Mouse (Mus musculus) limb, embryonic 11.5 days (tissue): ENCODE results near the gene Epb41l1. TPM values are rescaled to one million over a fixed set of nuclear protein-coding genes. Genes with fewer than 3 reads are reported as not detected.
"Not testable (repeated sequence)": the region's sequence is repeated elsewhere in the genome, so short reads cannot be mapped to it uniquely, and the experiment has no call there.

Experiments used
- ATAC-seq: fragments of 200-750 bp; cut with Nextera tagmentation; 2 replicates; pipeline ENCODE4 v1.8.0; 2017; ENCODE audit warnings: low read depth; ENCODE audit not compliant: insufficient number of reproducible peaks, low FRiP score, low TSS enrichment
- DNase-seq: peaks from one replicate; pipeline ENCODE4 v3.0.0-alpha.2; 2015; ENCODE audit warnings: low spot score
- H3K27ac ChIP-seq: fragments of 300-500 bp; sonication (generic); replicated peaks from 2 replicates; pipeline ENCODE4 v1.5.1; 2014; ENCODE audit warnings: low read depth, mild to moderate bottlenecking, low read length
- H3K27me3 ChIP-seq: fragments of 300-500 bp; sonication (generic); 2 replicates; pipeline ENCODE4 v1.6.1; 2014; ENCODE audit warnings: mild to moderate bottlenecking, low read length, mixed read lengths; ENCODE audit not compliant: control insufficient read depth, insufficient read depth
- H3K36me3 ChIP-seq: fragments of 300-500 bp; sonication (generic); 2 replicates; pipeline ENCODE4 v1.6.1; 2014; ENCODE audit warnings: mild to moderate bottlenecking, low read length, moderate library complexity, mixed read lengths; ENCODE audit not compliant: control insufficient read depth, insufficient read depth
- H3K4me1 ChIP-seq: fragments of 300-500 bp; sonication (generic); 2 replicates; pipeline ENCODE4 v1.6.1; 2014; ENCODE audit warnings: low read length, mixed read lengths; ENCODE audit not compliant: control insufficient read depth, insufficient read depth
- H3K4me2 ChIP-seq: fragments of 300-500 bp; sonication (generic); 2 replicates; pipeline ENCODE4 v1.6.1; 2014; ENCODE audit warnings: low read depth, mild to moderate bottlenecking, moderate library complexity; ENCODE audit not compliant: severe bottlenecking
- H3K4me3 ChIP-seq: fragments of 300-500 bp; sonication (generic); 2 replicates; pipeline ENCODE4 v1.5.1; 2014; ENCODE audit warnings: low read depth, low read length
- H3K9ac ChIP-seq: fragments of 300-500 bp; sonication (generic); 2 replicates; pipeline ENCODE4 v1.6.1; 2014; ENCODE audit warnings: mild to moderate bottlenecking, low read length
- H3K9me3 ChIP-seq: fragments of 300-500 bp; sonication (generic); 2 replicates; pipeline ENCODE4 v1.6.1; 2016; ENCODE audit warnings: low read length; ENCODE audit not compliant: control insufficient read depth
- WGBS: fragments of 180-500 bp; shearing (Covaris S2); extraction: QIAGEN DNeasy Blood & Tissue Kit; methylation state at CpG from one replicate; pipeline ENCODE4 v1.1.7; 2014; 5-methylcytosine and 5-hydroxymethylcytosine counted together
- polyA plus RNA-seq: library from polyadenylated mRNA; unstranded; fragments of >200 nt; fragmentation: Nextera tagmentation; extraction: Ambion mirVana; gene quantifications from 2 replicates; pipeline ENCODE4 v1.2.1, GENCODE M21; 2014

The Epb41l1 gene
- polyA plus RNA-seq, 1 experiment from 2014 or later, result 2.1 TPM

GRCm38 (mm10) chr2:156397988-156398387, 22.7 kb upstream of the Epb41l1 start:
- Histone ChIP-seq H3K36me3 (no peaks in the 10 kb centered on the region), H3K4me2 (no peak overlapping the region), H3K27me3 (no peaks in the 10 kb centered on the region), H3K4me1 (peaks cover 4% of the 10 kb centered on the region; the same call in 1 of the 2 replicates), H3K9me3 (no peaks in the 10 kb centered on the region), H3K27ac (no peak overlapping the region), H3K4me3 (no peak overlapping the region), H3K9ac (no peak overlapping the region)
- no peak for ATAC-seq
- no peak for DNase-seq
- WGBS, result 93% methylated on average over 7 of the region's 7 CpGs

GRCm38 (mm10) chr2:156399485-156399884, 21.2 kb upstream of the Epb41l1 start:
- H3K4me2 ChIP-seq, result no peak overlapping the region
- H3K4me1 ChIP-seq, result peaks cover 4% of the 10 kb centered on the region; the same call in 1 of the 2 replicates
- no peak overlapping the region for H3K9ac ChIP-seq
- no peak overlapping the region for H3K4me3 ChIP-seq
- no peaks in the 10 kb centered on the region for H3K36me3 ChIP-seq
- ATAC-seq, result no peak
- H3K27ac ChIP-seq, result no peak overlapping the region
- no peak for DNase-seq
- no peaks in the 10 kb centered on the region for H3K9me3 ChIP-seq
- H3K27me3 ChIP-seq, result no peaks in the 10 kb centered on the region
- 84% methylated on average over 1 of the region's 1 CpGs for WGBS

- ATAC-seq (peak; percentile 79; the same call in 1 of the 2 replicates), DNase-seq (peak; percentile 77)
- Histone ChIP-seq H3K9me3 (no peaks in the 10 kb centered on the region), H3K27me3 (no peaks in the 10 kb centered on the region), H3K27ac (no peak overlapping the region), H3K36me3 (no peaks in the 10 kb centered on the region), H3K4me1 (peaks cover 4% of the 10 kb centered on the region; the same call in 1 of the 2 replicates), H3K4me3 (peak overlapping the region; percentile 8; the same call in 1 of the 2 replicates), H3K9ac (peak overlapping the region; percentile 22; the same call in 1 of the 2 replicates), H3K4me2 (peak overlapping the region; percentile 40)
- 4% methylated on average over 9 of the region's 9 CpGs for WGBS
Observed at GRCm38 (mm10) chr2:156401331-156401730, 19.4 kb upstream of the Epb41l1 start.

GRCm38 (mm10) chr2:156402036-156402435, 18.7 kb upstream of the Epb41l1 start:
- H3K27me3 ChIP-seq, result no peaks in the 10 kb centered on the region
- H3K9me3 ChIP-seq, result no peaks in the 10 kb centered on the region
- DNase-seq, result no peak
- 93% methylated on average over 3 of the region's 3 CpGs for WGBS
- no peak overlapping the region for H3K9ac ChIP-seq
- peaks cover 7% of the 10 kb centered on the region; the same call in 1 of the 2 replicates for H3K4me1 ChIP-seq
- H3K36me3 ChIP-seq, result no peaks in the 10 kb centered on the region
- no peak overlapping the region for H3K4me3 ChIP-seq
- H3K27ac ChIP-seq, result no peak overlapping the region
- ATAC-seq, result no peak
- no peak overlapping the region for H3K4me2 ChIP-seq

- H3K27ac ChIP-seq, result peak overlapping the region; percentile 30
- H3K4me1 ChIP-seq, result peaks cover 8% of the 10 kb centered on the region; the same call in 1 of the 2 replicates
- no peaks in the 10 kb centered on the region for H3K9me3 ChIP-seq
- 10% methylated on average over 3 of the region's 3 CpGs for WGBS
- peak; percentile 68; the same call in 1 of the 2 replicates for ATAC-seq
- DNase-seq, result peak; percentile 40
- H3K9ac ChIP-seq, result 0 out of 2 replicates have a peak overlapping the region, but pooled peaks have one; percentile 37
- no peak overlapping the region for H3K4me3 ChIP-seq
- H3K27me3 ChIP-seq, result no peaks in the 10 kb centered on the region
- no peaks in the 10 kb centered on the region for H3K36me3 ChIP-seq
- H3K4me2 ChIP-seq, result peak overlapping the region; percentile 10; the same call in 1 of the 2 replicates
Observed at GRCm38 (mm10) chr2:156406987-156407386, 13.7 kb upstream of the Epb41l1 start.

- ATAC-seq (no peak), DNase-seq (no peak)
- H3K27me3 ChIP-seq, result no peaks in the 10 kb centered on the region
- H3K4me1 ChIP-seq, result peaks cover 8% of the 10 kb centered on the region; the same call in 1 of the 2 replicates
- H3K9ac ChIP-seq, result no peak overlapping the region
- no peaks in the 10 kb centered on the region for H3K36me3 ChIP-seq
- H3K4me3 ChIP-seq, result no peak overlapping the region
- H3K27ac ChIP-seq, result no peak overlapping the region
- no peaks in the 10 kb centered on the region for H3K9me3 ChIP-seq
- no peak overlapping the region for H3K4me2 ChIP-seq
- WGBS, result 66% methylated on average over 8 of the region's 8 CpGs
Observed at GRCm38 (mm10) chr2:156408168-156408567, 12.5 kb upstream of the Epb41l1 start.

- not testable (repeated sequence) for H3K4me1 ChIP-seq, ATAC-seq, H3K4me2 ChIP-seq, H3K27ac ChIP-seq, DNase-seq, H3K4me3 ChIP-seq, H3K9ac ChIP-seq, H3K36me3 ChIP-seq, H3K9me3 ChIP-seq, H3K27me3 ChIP-seq
- WGBS, result 81% methylated on average over 4 of the region's 7 CpGs
Observed at GRCm38 (mm10) chr2:156411348-156411747, 9.4 kb upstream of the Epb41l1 start.

- H3K4me3 ChIP-seq, result no peak overlapping the region
- 79% methylated on average over 2 of the region's 2 CpGs for WGBS
- no peaks in the 10 kb centered on the region for H3K9me3 ChIP-seq
- no peak overlapping the region for H3K4me2 ChIP-seq
- H3K36me3 ChIP-seq, result no peaks in the 10 kb centered on the region
- no peak for ATAC-seq
- no peak for DNase-seq
- H3K27ac ChIP-seq, result no peak overlapping the region
- no peaks in the 10 kb centered on the region for H3K4me1 ChIP-seq
- H3K9ac ChIP-seq, result no peak overlapping the region
- H3K27me3 ChIP-seq, result peaks cover 6% of the 10 kb centered on the region; the same call in 1 of the 2 replicates
Observed at GRCm38 (mm10) chr2:156414996-156415395, 5.7 kb upstream of the Epb41l1 start.

GRCm38 (mm10) chr2:156415674-156416073, 5.0 kb upstream of the Epb41l1 start:
- Histone ChIP-seq H3K9ac (no peak overlapping the region), H3K36me3 (no peaks in the 10 kb centered on the region), H3K9me3 (no peaks in the 10 kb centered on the region), H3K27ac (no peak overlapping the region), H3K4me2 (no peak overlapping the region), H3K27me3 (peaks cover 12% of the 10 kb centered on the region; the same call in 1 of the 2 replicates), H3K4me1 (no peaks in the 10 kb centered on the region), H3K4me3 (no peak overlapping the region)
- DNase-seq (no peak), ATAC-seq (no peak)
- WGBS, result 65% methylated on average over 5 of the region's 5 CpGs
